Mouse (Mus musculus) mature B cell (primary cell): ENCODE measurements around the gene Trub1.

Source experiments
- in situ Hi-C: fragments of 300-500 bp; cut with MboI; formaldehyde crosslinking; loops from 2 replicates; pipeline ENCODE4 v1.14.3; 2019

Trub1 gene

GRCm38 (mm10) chr19:57441501-57441900 lies 11.2 kb upstream of the Trub1 start:
- in situ Hi-C loops: no loop called here

- in situ Hi-C loops: no loop called here
Observed at GRCm38 (mm10) chr19:57442936-57443657, 9.6 kb upstream of the Trub1 start.

DNA sequence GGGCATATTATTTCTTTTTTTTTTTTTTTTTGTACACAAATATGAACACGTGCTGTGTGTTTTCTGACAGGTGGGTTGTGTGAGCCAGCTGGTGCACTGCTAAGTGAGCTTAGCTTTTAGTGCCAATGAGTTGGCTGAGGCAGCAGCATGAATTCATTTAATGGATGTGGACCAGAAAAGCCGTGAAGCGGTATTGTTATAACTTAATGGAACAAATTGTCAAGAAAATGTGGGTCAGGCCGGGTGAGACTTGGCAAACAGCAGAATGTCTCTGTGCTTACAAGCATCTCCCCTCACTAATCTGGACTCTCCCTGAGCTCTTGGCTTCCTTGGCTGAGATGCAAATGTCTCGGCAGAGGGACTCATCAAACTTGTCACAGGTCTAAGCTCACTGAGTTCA lies 7.7 kb upstream of the Trub1 start:
- in situ Hi-C loops: no loop called here

GRCm38 (mm10) chr19:57450849-57451248 lies 1.9 kb upstream of the Trub1 start:
- in situ Hi-C loops: no loop called here

DNA sequence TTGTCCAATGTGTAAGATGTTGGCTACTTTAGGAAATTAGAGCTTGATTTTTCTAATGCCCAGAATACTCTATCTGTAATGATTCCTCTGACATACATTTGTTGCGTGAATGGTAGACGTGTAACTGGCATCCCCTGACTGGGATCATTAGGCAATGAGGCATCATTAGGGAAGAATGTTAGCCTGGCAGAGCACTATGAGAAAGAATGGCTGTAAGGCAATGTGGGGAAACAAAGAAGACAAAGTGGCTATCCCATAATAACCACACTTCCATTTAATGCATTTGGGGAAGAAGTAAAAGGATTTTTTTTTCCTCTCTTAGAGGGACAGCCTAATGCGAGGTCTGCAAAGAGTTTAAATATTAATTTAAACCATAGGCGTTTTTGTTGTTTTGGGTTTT lies 950 bp upstream of the Trub1 start:
- in situ Hi-C loops: no loop called here

DNA sequence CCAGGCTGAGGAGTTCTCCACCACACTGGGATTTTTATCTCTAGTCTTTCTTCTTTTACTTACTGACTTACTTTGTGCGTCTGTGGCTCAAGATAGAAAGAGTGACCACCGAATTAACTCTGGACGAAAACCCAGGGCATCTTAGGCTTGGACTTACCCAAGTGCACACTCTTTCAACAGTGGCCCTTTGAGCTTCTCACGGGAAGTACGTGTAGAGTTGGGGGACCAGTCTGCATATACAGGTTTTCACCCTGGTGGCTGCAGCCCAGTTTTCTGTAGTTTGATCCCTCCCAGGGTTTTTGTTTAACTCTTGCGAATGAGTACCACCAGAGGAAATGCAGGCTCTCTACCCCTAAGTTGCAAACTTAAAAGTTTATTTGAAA lies 497 bp downstream of the Trub1 start:
- in situ Hi-C loops: no loop called here

GRCm38 (mm10) chr19:57455286-57455960 lies 2.7 kb downstream of the Trub1 start:
- in situ Hi-C loops: no loop called here

- in situ Hi-C loops: no loop called here
Observed at GRCm38 (mm10) chr19:57457075-57457474, 4.4 kb downstream of the Trub1 start.

DNA sequence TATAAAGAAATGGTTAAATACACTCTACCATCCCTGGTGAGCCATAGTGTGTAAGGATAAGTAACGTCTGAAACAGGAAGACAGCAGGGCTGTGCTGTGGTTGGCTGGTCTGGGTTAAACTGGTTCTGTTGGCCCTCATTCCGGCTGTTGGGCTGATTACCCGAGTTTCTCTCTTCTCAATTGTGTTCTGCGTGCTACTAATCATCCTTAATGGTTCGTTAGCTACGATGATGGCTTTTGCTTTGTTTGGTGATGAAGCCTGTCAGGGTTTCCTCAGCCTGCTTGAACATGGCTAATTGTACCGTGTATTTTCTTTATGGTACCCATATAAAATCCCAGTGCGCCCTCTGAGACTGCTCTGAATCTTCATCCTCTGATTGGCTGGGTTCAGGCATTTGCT lies 11.0 kb downstream of the Trub1 start:
- in situ Hi-C loops: no loop called here

DNA sequence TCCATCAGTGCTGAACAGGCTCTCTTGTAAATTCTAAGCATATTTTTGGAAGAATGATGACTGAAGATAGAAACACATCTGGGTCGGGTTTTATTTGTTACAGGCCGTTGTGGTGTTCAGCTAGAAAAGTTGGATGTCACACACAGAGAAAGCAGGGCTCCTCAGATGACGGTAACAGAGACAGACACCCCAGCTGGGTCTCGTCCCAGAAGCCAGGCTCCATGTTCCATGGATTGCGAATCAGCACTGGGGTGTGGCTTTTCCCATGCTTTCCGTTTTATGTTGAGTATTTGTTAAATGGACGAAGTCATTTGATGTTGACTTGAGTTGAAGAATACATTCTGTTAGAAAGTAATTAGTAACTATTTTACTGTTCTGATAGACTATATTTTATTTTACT lies 13.0 kb downstream of the Trub1 start:
- in situ Hi-C loops: no loop called here

DNA sequence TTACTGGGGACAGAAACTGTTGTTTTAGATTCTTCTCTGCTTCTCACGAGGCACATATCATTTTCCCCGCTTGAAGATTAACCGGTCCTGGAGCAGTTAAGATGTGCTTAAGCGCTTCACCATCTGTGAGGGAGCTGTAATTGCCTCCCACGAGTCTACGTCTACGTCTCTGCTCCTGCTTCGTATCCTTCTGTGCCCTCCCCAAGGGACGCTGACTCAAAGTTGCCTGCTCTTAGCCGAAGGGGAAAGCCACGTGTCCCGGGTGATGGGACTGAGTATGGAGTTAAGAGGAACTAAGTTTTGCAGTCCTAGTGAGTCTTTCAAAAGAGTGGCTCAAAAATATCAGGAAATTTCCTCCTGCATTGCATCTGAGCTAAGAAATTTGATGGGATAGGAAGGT lies 18.3 kb downstream of the Trub1 start:
- in situ Hi-C loops: no loop called here

DNA sequence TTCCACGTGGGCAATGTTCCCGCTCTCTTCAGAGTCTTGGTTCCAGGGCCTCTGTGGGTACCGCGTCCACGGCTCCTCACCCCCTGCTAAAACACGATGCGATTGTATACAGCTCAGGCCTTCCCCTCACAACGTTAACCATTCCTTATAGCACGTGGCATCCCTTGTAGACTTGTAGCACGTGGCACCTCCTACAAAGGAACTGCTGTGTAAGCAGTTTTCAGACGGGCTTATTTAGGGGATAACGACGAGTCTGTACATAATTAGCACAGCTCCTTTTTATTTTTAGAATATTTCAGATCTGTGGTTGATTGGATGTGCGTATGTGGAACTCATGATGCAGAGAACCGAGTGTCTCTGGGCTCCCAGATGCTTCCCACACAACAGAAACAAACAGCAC lies 19.5 kb downstream of the Trub1 start:
- in situ Hi-C loops: no loop called here

- in situ Hi-C loops: no loop called here
Observed at GRCm38 (mm10) chr19:57473301-57473700, 20.6 kb downstream of the Trub1 start.

- in situ Hi-C loops: no loop called here
Observed at GRCm38 (mm10) chr19:57475298-57475697, 22.6 kb downstream of the Trub1 start.

DNA sequence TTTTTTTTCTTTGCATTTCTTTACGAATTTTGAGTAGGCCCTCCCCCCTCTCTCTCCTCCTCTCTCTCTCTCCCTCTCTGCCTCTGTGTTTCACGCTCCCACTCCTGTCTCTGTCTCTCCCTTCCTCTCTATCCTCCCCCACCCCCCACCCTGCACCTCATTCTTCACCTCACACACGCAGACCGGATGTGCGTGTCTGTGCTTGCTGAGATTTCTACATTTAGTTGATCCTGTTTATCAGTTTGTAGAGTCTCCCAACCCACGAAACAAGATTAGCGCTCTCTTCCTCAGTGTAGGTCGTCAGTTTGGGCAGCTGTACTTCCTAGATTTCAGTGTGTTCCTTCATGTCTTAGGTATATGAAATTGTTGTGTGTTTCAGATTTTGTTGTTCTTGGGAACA lies 24.6 kb downstream of the Trub1 start:
- in situ Hi-C loops: no loop called here

DNA sequence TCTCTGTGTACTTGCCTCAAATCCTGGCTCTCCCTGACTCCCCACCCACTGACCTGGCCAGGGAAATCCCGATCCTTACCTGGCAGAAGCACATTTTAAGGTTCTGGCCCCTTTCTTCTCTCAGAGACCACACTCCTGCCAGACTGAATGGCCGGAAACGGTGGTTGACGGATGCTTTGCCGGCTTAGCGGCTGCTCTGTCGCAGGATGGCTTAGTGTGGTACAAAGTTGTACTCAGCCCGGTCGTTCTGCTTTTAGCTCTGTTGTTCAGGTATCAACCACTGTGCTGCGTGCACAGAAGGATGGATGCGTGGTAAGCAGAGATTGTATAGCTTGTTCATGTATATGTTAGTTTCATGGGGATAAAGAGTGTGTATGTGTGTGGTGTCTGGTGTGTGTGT lies 25.3 kb downstream of the Trub1 start:
- in situ Hi-C loops: no loop called here

DNA sequence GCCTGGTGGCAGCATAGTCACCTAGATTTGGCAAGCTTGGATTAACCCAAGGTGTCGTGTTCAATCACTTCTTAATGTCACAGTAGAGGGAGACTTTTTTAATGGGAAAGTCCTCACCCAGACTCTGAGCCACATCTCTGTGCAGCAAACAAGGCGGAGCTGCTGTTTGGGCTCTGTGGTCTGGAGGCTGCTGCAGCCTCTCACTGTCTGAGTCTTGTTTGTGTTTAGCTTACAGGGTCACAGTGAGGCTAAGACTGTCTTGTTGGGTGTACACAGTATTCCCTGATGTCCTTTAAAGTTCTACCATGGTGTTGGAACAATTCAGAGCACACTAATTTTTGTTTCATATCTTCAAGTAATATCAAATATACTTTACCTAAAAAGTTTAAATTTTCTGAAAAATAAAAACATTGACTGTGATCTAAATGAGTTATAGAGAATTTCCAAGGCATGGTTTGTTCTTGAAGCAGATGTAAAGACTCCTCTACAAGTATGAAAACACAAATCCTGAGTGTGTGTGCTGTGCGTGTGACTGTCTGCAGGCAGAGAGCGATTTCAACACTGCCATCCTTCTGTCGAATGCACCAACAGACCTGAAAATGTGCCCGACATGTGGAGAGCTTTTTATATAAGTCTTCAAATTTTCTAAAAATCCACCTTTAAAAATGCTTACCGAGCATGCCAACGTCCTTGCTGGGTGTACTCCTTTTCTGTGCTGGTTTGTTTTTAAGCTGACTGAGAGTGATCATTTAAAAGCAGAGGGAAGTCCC lies 27.4 kb downstream of the Trub1 start:
- in situ Hi-C loops: loop anchor here (10.0 kb wide), 1 partner anchor 165 kb away; no protein-coding TSS in a partner anchor

DNA sequence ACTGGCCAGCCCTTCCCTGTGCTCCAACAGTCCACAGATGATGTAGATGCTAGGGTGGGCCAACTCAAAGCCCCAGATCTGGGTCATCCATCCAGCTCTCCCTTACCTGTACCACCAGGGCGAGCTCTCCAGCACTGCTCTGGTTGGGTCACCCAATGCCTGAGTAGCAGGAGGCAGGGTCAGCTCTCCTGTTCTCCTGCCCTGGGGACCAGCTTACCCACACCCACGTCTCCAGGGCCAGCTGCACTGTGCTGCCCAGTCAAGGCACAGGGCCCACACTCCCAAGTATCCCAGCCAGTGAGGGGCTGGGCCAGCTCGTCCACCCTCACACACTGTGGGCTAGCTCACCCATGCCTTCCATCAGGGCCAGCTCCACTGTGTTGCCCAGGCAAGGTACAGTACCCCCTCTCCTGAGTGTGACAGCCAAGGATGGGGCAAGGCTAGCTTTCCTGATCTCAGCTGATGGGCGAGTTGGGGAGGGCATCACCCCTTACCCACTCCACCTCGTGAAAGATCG lies 29.1 kb downstream of the Trub1 start:
- in situ Hi-C loops: loop anchor here (10.0 kb wide), 1 partner anchor 163 kb away; no protein-coding TSS in a partner anchor

- in situ Hi-C loops: loop anchor here (10.0 kb wide), 1 partner anchor 162 kb away; no protein-coding TSS in a partner anchor
Observed at GRCm38 (mm10) chr19:57482815-57483214, 30.1 kb downstream of the Trub1 start.

GRCm38 (mm10) chr19:57487051-57487658 lies 34.4 kb downstream of the Trub1 start:
- in situ Hi-C loops: loop anchor here (10.0 kb wide), 1 partner anchor 158 kb away; no protein-coding TSS in a partner anchor

DNA sequence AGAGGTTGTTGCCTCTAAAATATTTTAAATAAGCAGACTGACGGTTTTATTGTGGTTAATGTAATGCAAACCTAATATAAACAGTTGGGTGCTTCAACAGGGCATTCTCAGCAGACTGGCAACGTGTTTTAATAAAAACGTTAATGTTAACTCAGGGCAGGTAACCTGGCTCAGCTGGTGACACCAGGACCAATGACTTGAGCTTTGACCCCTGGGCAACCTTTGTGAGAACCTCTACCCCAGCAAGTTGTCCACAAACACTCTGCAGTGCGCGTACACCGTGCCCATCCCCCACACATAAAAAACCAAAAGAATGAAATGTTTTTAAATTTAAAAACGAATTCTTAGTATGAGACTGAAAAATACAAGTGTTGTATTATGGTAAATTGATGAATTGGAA lies 36.8 kb downstream of the Trub1 start:
- in situ Hi-C loops: loop anchor here (10.0 kb wide), 1 partner anchor 155 kb away; no protein-coding TSS in a partner anchor

- in situ Hi-C loops: no loop called here
Observed at GRCm38 (mm10) chr19:57491030-57491429, 38.3 kb downstream of the Trub1 start.
